Mouse (Mus musculus): ENCODE measurements around the gene Rb1.

Gene Rb1

DNA sequence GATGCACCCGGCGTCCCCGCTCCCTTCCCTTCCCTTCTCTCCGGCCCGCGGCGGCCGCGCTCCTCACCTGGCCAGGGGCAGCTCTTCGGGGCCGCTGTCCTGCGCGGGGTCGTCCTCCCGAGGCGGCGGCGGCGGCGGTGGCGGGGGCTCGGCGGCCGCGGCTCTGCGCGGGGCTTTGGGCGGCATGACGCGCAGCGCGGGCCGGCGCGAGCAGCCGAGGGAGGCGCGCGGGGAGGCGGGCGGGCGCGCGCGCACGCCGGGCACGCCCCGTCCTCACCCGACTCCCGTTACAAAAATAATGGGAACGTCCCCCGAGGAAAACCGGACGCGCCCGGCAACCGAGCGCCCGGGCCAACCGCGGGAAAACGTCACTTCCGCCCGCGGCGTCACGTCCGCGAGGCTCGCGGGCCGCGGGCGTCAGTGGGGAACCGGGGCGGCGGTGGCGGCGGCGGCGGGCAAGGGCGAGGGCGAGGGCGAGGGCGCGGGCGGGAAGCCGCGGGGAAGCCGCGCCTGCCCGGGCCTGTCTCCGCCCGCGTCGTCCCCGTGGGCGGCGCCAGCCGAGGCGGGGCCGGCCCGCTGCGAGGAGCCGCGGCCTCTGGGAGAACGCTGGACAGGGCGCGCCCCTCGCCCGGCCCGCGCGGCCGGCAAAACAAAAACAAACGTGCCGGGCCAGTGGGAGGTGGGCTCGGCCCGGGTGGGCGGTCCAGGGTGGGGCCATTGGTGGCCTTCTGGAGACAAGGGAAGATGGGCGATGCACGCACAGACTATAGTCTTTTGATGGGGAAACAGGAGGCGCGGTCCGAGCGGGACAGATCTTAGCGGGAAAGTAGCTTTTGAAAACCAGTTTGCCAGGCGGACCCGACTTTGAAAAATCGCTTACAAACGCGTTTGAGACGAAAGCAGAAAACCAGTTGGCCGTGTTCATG lies at the start of gene Rb1:
Gene Rb1, minus strand, starts transcription at position 367 of the 926 bp plus-strand sequence.
- peak; percentile 86 to 91 for DNase-seq

- peak; percentile 41 to 53 for DNase-seq
Measured at GRCm38 (mm10) chr14:73374315-73374890, 48.8 kb upstream of the Rb1 start.

GRCm38 (mm10) chr14:73373606-73374005 lies 48.0 kb upstream of the Rb1 start:
- no peak for DNase-seq

- DNase-seq = no peak
Measured at GRCm38 (mm10) chr14:73372990-73373389, 47.4 kb upstream of the Rb1 start.

- no peak for DNase-seq
Measured at GRCm38 (mm10) chr14:73371577-73371976, 46.0 kb upstream of the Rb1 start.

DNA sequence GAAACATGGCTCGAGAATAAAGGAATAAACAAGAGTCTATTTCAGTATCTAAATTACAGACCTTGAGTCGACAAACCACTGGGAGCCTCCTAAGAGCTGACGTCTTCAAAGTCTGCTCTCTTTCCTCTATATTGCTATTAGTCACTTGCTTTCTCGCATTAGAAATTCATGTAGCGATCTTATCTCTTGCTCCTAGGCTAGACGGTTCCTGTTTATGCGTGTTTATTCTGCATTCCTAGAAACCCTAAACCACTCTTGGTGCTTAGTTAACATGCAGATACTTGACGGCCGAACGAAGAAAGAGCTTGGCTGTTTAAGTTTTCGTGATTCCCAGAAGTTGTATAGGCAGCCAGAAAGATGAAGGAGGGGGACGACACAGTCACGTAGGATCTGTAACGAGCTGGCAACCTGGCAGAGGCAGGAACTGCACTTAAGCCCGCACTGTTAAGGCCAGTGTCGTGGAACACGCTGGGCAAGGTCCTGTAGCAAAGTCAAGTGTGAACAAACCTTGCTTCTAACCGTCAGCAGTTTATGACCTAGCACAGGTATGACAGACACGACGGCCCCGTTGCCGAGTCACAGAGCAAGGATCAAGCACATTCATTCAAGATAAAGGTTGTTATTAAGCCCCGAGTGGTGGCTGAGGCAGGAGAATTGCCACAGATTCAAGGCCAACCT lies 45.2 kb upstream of the Rb1 start:
- no peak for DNase-seq

DNA sequence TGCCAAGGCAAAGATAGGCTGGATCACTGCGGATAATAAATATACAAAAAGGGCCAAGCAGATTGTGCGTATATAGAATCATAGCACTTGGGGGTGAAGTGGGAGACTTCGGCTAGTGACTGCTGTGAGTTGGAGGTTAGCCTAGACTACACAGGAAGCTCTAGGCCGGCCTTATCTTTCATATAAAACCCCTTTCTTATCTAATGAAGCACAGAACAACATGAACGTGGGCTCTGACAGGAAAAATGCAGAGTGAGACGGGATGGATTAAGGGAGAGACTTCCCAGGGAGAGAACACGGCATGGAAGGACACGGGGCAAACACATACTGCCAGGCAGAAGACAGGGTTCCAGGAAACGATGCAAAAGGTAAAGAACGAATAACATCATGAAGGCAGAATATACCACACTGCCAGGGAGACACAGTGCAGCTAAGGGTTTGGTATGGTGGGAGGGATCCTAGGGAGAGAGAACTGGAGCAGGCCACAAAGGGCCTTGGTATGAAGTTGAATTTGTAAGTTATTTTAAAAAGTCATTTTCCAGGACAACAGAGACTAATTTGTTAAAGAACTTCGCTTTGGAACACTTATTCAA lies 44.6 kb upstream of the Rb1 start:
- no peak for DNase-seq

DNA sequence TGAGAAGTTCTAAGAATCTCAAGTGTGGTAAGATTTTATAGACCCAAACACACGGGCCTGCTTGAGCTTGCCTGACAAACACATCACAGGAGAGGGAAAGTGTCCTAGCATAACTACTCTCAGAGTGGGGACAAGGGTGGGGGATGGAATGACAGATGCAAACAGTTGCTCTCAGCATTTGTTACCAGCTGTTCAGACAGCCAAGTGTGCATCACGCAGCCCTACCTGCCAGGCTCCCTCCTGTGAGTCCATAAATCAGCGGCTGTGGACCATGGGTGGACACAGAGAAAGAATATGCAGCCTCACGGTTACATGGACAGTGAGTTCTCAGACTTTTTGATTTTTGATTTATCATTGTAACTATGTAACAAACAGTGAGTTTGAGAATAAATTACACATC lies 44.0 kb upstream of the Rb1 start:
- DNase-seq = no peak

GRCm38 (mm10) chr14:73368966-73369365 lies 43.3 kb upstream of the Rb1 start:
- DNase-seq = no peak

GRCm38 (mm10) chr14:73368221-73368620 lies 42.6 kb upstream of the Rb1 start:
- peak in 1 of 2 experiments; percentile 4 for DNase-seq

- DNase-seq = peak in 1 of 2 experiments; percentile 3
Measured at GRCm38 (mm10) chr14:73366278-73366677, 40.7 kb upstream of the Rb1 start.

DNA sequence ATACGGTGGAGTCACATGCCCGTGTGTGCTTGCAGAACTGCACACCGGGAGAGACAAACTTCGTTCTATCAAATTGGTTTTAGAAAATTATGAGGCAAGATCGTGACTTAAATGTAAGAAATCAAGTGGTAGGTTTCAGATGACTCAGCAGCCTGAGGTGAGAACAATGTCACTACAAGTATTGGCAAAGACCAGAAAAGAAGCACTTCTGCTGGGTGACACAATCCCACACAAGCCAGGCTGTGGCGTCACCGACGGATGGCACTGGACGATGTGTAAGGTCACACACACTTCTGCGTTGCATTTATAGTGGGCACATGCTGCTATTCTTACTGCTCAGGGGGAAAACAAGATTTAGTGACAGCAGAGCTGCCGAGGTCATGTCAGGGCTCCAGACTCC lies 38.2 kb upstream of the Rb1 start:
- DNase-seq = peak in 1 of 2 experiments; percentile 7

- DNase-seq = no peak
Measured at GRCm38 (mm10) chr14:73354700-73355099, 29.1 kb upstream of the Rb1 start.

GRCm38 (mm10) chr14:73351118-73351517 lies 25.5 kb upstream of the Rb1 start:
- no peak for DNase-seq

DNA sequence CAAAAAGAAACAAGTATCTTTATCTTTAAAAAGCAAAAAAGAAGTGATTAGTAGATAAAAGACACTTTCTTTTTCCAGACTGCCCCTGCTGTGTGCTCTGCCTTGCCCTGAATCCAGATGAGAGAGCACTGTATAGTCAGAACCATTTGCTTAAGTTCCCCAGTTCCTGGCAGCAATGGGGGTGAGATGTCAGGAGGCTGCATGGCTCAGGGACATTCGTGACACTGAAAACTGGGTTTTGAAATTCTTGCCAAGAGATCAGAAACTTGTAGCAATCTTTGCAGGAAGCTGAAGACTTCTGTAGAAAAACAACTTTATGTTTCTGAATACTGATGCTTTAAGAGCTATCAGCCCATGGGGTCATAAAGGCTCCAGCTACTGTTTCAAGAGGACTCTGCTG lies 24.4 kb upstream of the Rb1 start:
- no peak for DNase-seq

- DNase-seq = no peak
Measured at GRCm38 (mm10) chr14:73349061-73349670, 23.5 kb upstream of the Rb1 start.

DNA sequence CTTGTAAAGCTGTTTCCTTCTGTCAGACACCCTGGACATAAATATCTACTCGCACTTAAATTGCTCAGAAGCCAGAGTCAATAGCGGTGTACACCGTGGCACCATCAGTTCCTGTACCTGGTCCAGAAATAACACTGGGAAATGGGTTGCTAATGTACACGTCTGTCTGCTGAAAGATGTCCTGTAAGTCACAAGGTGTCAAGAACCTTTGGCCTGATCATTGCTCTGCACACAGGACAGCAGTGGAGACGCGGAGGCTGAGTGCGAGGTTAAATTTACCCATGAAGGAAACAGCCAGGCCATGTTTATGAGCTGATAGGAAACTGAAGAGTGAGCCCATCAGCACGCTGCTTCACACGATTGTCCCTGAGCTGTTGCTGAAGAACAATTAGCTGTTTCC lies 21.7 kb upstream of the Rb1 start:
- DNase-seq = no peak

GRCm38 (mm10) chr14:73345614-73346013 lies 20.0 kb upstream of the Rb1 start:
- no peak for DNase-seq

DNA sequence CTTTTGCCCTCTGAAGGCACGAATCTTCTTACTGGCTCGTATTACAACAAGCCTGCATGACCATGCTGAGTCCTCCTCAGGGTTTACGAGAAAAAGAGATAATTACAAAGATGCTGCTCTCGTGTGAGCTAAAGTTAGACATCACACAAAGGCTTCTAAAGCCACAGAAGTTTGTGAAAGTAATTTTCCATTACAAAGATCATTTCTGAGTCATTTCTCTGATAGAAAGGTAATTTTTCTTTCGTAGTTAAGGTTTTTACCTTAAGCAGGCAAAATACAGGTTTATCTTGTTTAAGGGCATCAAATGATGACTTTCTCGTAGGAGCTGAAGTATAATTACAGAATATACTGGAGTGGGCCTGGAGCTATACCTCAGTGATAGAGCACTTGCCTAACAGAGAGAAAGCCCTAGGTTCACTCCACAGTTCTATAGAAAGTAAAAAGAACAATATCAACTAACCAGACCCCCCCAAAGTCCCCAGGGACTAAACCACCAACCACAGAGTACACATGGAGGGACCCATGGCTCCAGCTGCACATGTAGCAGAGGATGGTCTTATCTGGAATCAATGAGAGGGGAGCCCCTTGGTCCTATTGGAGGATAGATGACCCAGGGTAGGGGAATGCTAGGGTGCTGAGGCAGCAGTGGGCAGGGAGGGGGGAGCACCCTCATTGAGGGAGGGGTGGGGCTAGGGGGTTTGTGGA lies 14.6 kb upstream of the Rb1 start:
- DNase-seq = no peak

GRCm38 (mm10) chr14:73339615-73340014 lies 14.0 kb upstream of the Rb1 start:
- no peak for DNase-seq

- DNase-seq = no peak
Measured at GRCm38 (mm10) chr14:73336316-73337080, 10.9 kb upstream of the Rb1 start.

All from cerebellum, postnatal 25 days (tissue).